Mouse (Mus musculus) CH12.LX (cell line): ENCODE results near the gene Rab4a. TPM values are rescaled to one million over a fixed set of nuclear protein-coding genes. Genes with fewer than 3 reads are reported as not detected.

Experiments
- DNase-seq: peaks from one replicate; pipeline ENCODE4 v3.0.0-alpha.2; 2013; ENCODE audit errors: extremely low read depth
- H3K27ac ChIP-seq: 2 replicates; pipeline ENCODE4 v1.5.1; 2012; ENCODE audit warnings: low read depth, mild to moderate bottlenecking, control low read depth, moderate library complexity; ENCODE audit not compliant: insufficient read depth
- H3K27me3 ChIP-seq: replicated peaks from 2 replicates; pipeline ENCODE3; 2012; ENCODE audit warnings: inconsistent platforms
- H3K36me3 ChIP-seq, 2 experiments: replicated peaks in 1 of 2; 2 replicates each; pipeline versions ENCODE3 to v1.6.1; 2012; ENCODE audit warnings: inconsistent platforms in 1 of 2, low read length in 1 of 2, mild to moderate bottlenecking in 1 of 2, mixed read lengths in 1 of 2, moderate library complexity in 1 of 2; ENCODE audit not compliant: control insufficient read depth in 1 of 2, insufficient read depth in 1 of 2
- H3K4me1 ChIP-seq, 2 experiments: 2 replicates each; pipeline ENCODE4 v1.6.1; 2012; ENCODE audit warnings: inconsistent platforms in 1 of 2, moderate library complexity in 1 of 2; ENCODE audit not compliant: insufficient read depth in 2 of 2, control insufficient read depth in 1 of 2
- H3K4me2 ChIP-seq: 2 replicates; pipeline ENCODE4 v1.6.1; 2012; ENCODE audit warnings: low read depth, mild to moderate bottlenecking, control low read depth; ENCODE audit not compliant: poor library complexity, insufficient read depth, severe bottlenecking
- H3K4me3 ChIP-seq, 3 experiments: fragments of 150-350 bp in 1 of 3; sonication (generic) in 1 of 3; replicated peaks in 1 of 3; 2 replicates each; pipeline versions ENCODE3 to v1.5.1; 2011 to 2012; ENCODE audit warnings: low read depth in 2 of 3, low read length in 2 of 3, mild to moderate bottlenecking in 2 of 3, moderate library complexity in 2 of 3, control low read depth in 1 of 3, improper control_type of control experiment in 1 of 3, inconsistent platforms in 1 of 3, mixed read lengths in 1 of 3; ENCODE audit not compliant: poor library complexity in 1 of 3
- H3K79me2 ChIP-seq: replicated peaks from 2 replicates; pipeline ENCODE4 v1.6.1; 2012; ENCODE audit warnings: mild to moderate bottlenecking, moderate library complexity; ENCODE audit not compliant: control insufficient read depth, poor library complexity, insufficient read depth, severe bottlenecking; ENCODE audit errors: extremely low read depth
- H3K9ac ChIP-seq: 2 replicates; pipeline ENCODE4 v1.6.1; 2012; ENCODE audit warnings: low read depth, mild to moderate bottlenecking, control low read depth, moderate library complexity; ENCODE audit not compliant: insufficient read depth
- H3K9me3 ChIP-seq: replicated peaks from 2 replicates; pipeline ENCODE3; 2012; ENCODE audit warnings: low read length, inconsistent platforms, mixed read lengths
- CHD1 ChIP-seq: IDR thresholded peaks from 2 replicates; pipeline ENCODE4 v1.6.1; 2012; ENCODE audit warnings: low read depth, low read length, improper control_type of control experiment, inconsistent platforms
- CTCF ChIP-seq, 2 experiments: IDR thresholded peaks in 1 of 2; conservative IDR thresholded peaks in 1 of 2; 2 replicates each; pipeline ENCODE4 v1.5.1; 2011 to 2012; ENCODE audit warnings: low read depth in 2 of 2, low read length in 2 of 2, improper control_type of control experiment in 1 of 2, inconsistent platforms in 1 of 2, mild to moderate bottlenecking in 1 of 2, moderate library complexity in 1 of 2
- E2F4 ChIP-seq: IDR thresholded peaks from 2 replicates; pipeline ENCODE4 v1.6.1; 2011; ENCODE audit warnings: low read depth, low read length, improper control_type of control experiment; ENCODE audit not compliant: insufficient replicate concordance
- HCFC1 ChIP-seq: IDR thresholded peaks from 2 replicates; pipeline ENCODE4 v1.6.1; 2012; ENCODE audit warnings: low read depth, mild to moderate bottlenecking, inconsistent platforms, low read length, improper control_type of control experiment
- IRF4 ChIP-seq: IDR thresholded peaks from 2 replicates; pipeline ENCODE4 v1.6.1; 2014; ENCODE audit warnings: low read depth, mild to moderate bottlenecking, inconsistent platforms, low read length, improper control_type of control experiment
- JUN ChIP-seq: IDR thresholded peaks from 2 replicates; pipeline ENCODE4 v1.6.1; 2011; ENCODE audit warnings: low read depth, mild to moderate bottlenecking, low read length, improper control_type of control experiment, moderate library complexity; ENCODE audit not compliant: insufficient read depth
- MAX ChIP-seq: IDR thresholded peaks from 2 replicates; pipeline ENCODE4 v1.6.1; 2011; ENCODE audit warnings: low read length, improper control_type of control experiment
- MXI1 ChIP-seq: IDR thresholded peaks from 2 replicates; pipeline ENCODE4 v1.6.1; 2011; ENCODE audit warnings: mild to moderate bottlenecking, low read depth, low read length, improper control_type of control experiment
- POLR2AphosphoS2 ChIP-seq: IDR thresholded peaks from 2 replicates; pipeline ENCODE4 v1.6.1; 2011; ENCODE audit warnings: low read depth, low read length, improper control_type of control experiment
- RAD21 ChIP-seq: IDR thresholded peaks from 2 replicates; pipeline ENCODE4 v1.6.1; 2011; ENCODE audit warnings: low read depth, mild to moderate bottlenecking, low read length, improper control_type of control experiment, moderate library complexity
- RCOR1 ChIP-seq: conservative IDR thresholded peaks from 2 replicates; pipeline ENCODE4 v1.6.1; 2012; ENCODE audit warnings: low read depth, mild to moderate bottlenecking, inconsistent platforms, low read length, improper control_type of control experiment
- SIN3A ChIP-seq: IDR thresholded peaks from 2 replicates; pipeline ENCODE4 v1.6.1; 2012; ENCODE audit warnings: low read length, improper control_type of control experiment, inconsistent platforms
- UBTF ChIP-seq: IDR thresholded peaks from 2 replicates; pipeline ENCODE4 v1.6.1; 2012; ENCODE audit warnings: low read depth, mild to moderate bottlenecking, inconsistent platforms, low read length, improper control_type of control experiment, moderate library complexity
- ZC3H11A ChIP-seq: IDR thresholded peaks from 2 replicates; pipeline ENCODE4 v1.6.1; 2012; ENCODE audit warnings: low read depth, mild to moderate bottlenecking, inconsistent platforms, low read length, improper control_type of control experiment
- ZKSCAN1 ChIP-seq: IDR thresholded peaks from 2 replicates; pipeline ENCODE4 v1.6.1; 2012; ENCODE audit warnings: low read depth, inconsistent platforms, low read length, improper control_type of control experiment, borderline replicate concordance
- dilution Hi-C: fragments of 300-500 bp; cut with MboI; formaldehyde crosslinking; loops from 2 replicates; pipeline ENCODE4 v1.14.3; 2020; ENCODE audit warnings: low sequenced_read_pairs; ENCODE audit not compliant: extremely low pct_unique_long_range_greater_than_20kb, extremely low pct_ligation_motif_present
- in situ Hi-C: fragments of 300-500 bp; cut with MboI; formaldehyde crosslinking; loops from 3 replicates; pipeline ENCODE4 v1.14.3; 2019; ENCODE audit warnings: low sequenced_read_pairs, low pct_ligation_motif_present, low pct_unique_long_range_greater_than_20kb, mixed read lengths
- polyA plus RNA-seq: library from polyadenylated mRNA; unstranded; fragments of >175 nt; gene quantifications from 2 replicates; pipeline ENCODE4 v1.2.1, GENCODE M21; 2012; ENCODE audit warnings: low read depth; ENCODE audit not compliant: insufficient read length
- total RNA-seq, 2 experiments: library from RNA; depleted of rRNA; stranded (reverse); fragments of 300-350 nt in 1 of 2; fragments of >200 nt in 1 of 2; gene quantifications; 2 replicates each; pipeline ENCODE4 v1.2.3; 2012 to 2014

Rab4a gene
- total and polyA plus RNA-seq, 3 experiments: not detected

DNA sequence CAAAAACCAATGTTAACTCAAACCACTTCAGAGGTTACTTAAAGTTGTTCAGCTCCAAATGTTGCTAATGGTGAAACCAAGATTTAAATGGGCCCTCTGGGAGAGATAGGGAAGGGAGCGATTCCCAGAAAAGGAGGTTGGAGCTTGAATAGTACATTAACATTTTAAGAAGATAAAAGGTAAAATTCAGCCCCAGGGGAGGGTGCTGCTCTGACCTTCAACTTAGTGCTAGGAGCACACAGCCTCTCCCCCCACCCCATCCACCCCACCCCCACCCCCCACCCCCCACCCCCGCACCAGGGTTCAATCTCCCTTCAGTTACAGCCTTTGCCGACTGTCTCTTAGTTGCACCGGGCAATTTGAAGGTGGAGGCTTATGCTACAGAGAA lies 43.9 kb upstream of the Rab4a start:
- Histone ChIP-seq H3K4me2 (no peak overlapping the region), H3K4me1 (no peaks in the 10 kb centered on the region), H3K27ac (no peak overlapping the region), H3K27me3 (peaks cover 71% of the 10 kb centered on the region), H3K4me3 (no peak overlapping the region), H3K9me3 (no peaks in the 10 kb centered on the region), H3K36me3 (no peaks in the 10 kb centered on the region), H3K79me2 (no peaks in the 10 kb centered on the region), H3K9ac (no peak overlapping the region)
- DNase-seq: no peak
- TF ChIP-seq UBTF (no peak), ZC3H11A (no peak), JUN (no peak), E2F4 (no peak), POLR2AphosphoS2 (no peak), HCFC1 (no peak), MAX (no peak), CHD1 (no peak)
- in situ Hi-C loops (no loop called here), dilution Hi-C loops (no loop called here)

DNA sequence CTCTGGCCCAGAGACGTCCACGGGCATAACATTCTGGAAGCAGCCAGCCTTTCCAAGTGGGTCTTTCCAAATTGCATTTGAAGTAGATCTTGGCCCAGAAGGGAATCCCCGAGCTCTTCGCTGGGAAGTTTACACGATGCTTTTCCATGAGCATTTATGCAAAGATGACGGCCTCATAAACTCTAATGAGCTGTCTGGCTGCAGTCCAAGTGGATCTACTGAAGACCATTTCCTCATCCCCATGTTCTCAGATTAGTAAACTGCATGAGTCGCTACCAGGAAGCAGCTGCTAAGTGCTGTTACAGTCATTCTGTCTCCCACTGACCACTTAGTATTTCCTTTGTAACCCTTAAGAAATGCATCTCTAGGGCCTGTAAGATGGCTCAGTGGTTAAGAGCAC lies 42.4 kb upstream of the Rab4a start:
- Histone ChIP-seq H3K9ac (no peak overlapping the region), H3K36me3 (no peaks in the 10 kb centered on the region), H3K4me1 (peaks cover 0 to 3% of the 10 kb centered on the region in 2 experiments; a peak in 1 of 4 replicates), H3K9me3 (no peaks in the 10 kb centered on the region), H3K79me2 (no peaks in the 10 kb centered on the region), H3K4me2 (no peak overlapping the region)
- dilution Hi-C loops: no loop called here
- TF ChIP-seq SIN3A (no peak), MXI1 (no peak), IRF4 (0 out of 2 replicates have a peak, but pooled peaks have one; percentile 37), ZKSCAN1 (no peak)
- TF ChIP-seq, all 38 proteins: peak for 1
- Histone ChIP-seq H3K4me3 (no peak overlapping the region), H3K27ac (no peak overlapping the region), H3K27me3 (peaks cover 68% of the 10 kb centered on the region)
- DNase-seq: no peak
- in situ Hi-C loops: no loop called here

DNA sequence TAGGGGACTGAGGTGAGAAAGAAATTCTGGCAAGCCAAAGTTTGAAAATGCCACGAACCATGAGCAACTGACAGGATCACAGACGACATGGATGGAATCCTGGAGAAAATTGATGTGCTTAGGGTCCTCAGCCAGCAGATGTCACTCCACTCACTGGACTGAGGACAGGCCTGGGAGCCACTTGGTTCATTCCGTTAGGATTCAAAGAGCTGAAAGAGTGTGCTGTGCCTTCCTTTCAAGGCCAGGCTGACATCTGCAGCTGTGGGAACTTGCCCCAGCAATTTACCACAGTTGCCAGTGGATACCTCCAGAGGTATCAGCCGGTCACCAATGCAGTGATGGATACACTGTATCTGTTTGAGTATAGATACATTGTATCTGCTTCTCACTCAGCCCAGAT lies 41.1 kb upstream of the Rab4a start:
- H3K27ac ChIP-seq: no peak overlapping the region
- no peaks in the 10 kb centered on the region for H3K9me3 ChIP-seq
- DNase-seq: no peak
- H3K4me3 ChIP-seq: no peak overlapping the region
- in situ Hi-C loops (loop anchor here (5.0 kb wide), 1 partner anchor 112 kb away; the partner anchor contains the start of gene Rhou), dilution Hi-C loops (no loop called here)
- H3K4me1 ChIP-seq: peaks cover 0 to 3% of the 10 kb centered on the region in 2 experiments; a peak in 1 of 4 replicates
- no peak overlapping the region for H3K4me2 ChIP-seq
- H3K36me3 ChIP-seq: no peaks in the 10 kb centered on the region
- H3K27me3 ChIP-seq: peaks cover 59% of the 10 kb centered on the region
- no peak overlapping the region for H3K9ac ChIP-seq
- TF ChIP-seq RCOR1: no peak
- TF ChIP-seq MXI1: no peak
- no peak for TF ChIP-seq MAX
- no peak for TF ChIP-seq ZC3H11A
- TF ChIP-seq CTCF (conservative IDR thresholded peaks at IDR 0.05 in 1 of 2, IDR thresholded peaks at IDR 0.05 in 1 of 2; ENCODE audit: low read depth in 2 of 2, low read length in 2 of 2): peak in 1 of 2 experiments; percentile 47; a peak in 2 of 4 replicates
- TF ChIP-seq RAD21: peak; percentile 7
- no peaks in the 10 kb centered on the region for H3K79me2 ChIP-seq
